Mouse (Mus musculus): ENCODE data around the gene Cd4.
A peak's percentile ranks its signal among the peaks of the same experiment; 100 is the strongest.

DNA sequence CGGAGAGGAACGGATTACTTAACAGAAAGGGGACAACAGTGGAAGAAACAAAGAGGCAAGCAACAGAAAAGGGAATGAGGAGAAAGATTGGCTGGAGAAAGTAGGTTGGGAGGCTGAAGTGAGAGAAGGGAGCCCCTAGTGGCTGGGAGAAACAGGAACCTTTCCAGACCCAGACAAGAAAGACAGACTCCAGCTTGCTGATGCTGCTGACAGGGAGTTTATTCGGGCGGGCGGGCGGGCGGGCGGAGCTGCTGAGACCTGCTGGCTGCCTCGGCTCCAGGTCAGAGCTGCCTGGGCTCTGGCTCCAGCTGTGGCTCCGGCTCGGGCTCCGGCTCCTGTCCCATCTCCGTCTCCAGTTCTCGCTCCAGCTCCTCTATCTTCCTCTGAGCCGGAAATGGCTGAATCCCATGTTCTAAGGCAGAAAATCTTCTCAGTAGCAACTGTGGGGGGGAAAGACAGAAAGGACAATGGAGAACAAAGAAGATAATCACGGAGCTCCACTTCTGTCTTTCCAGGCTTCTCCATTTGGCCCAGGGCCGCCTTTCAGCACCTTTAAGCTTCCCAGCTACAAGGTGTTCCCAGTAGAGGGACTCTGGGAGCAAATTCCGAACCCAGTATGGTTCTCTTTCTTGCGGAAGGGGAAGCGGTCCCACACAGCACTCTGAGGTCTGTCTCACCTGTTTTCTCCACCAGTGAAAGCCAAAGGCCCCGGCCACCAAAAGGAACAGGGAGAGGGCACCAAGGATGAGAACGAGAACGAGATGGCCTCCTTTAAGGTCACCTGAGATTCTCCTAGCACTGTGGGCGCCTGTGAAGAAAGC, 16.4 kb upstream of the Cd4 start:
- TF ChIP-seq CTCF (IDR thresholded peaks at IDR 0.05; ENCODE audit: control insufficient read depth, insufficient read depth, low read length) (peak; percentile 60), POLR2A (IDR thresholded peaks at IDR 0.05; ENCODE audit: borderline replicate concordance, control insufficient read depth, low read depth, low read length) (no peak)
